Mouse (Mus musculus): ENCODE results near the gene Magoh. TPM values are rescaled to one million over a fixed set of nuclear protein-coding genes. Genes with fewer than 3 reads are reported as not detected.

Gene Magoh
- total and polyA plus RNA-seq, 3 experiments = 165 to 369 (median 217) TPM

DNA sequence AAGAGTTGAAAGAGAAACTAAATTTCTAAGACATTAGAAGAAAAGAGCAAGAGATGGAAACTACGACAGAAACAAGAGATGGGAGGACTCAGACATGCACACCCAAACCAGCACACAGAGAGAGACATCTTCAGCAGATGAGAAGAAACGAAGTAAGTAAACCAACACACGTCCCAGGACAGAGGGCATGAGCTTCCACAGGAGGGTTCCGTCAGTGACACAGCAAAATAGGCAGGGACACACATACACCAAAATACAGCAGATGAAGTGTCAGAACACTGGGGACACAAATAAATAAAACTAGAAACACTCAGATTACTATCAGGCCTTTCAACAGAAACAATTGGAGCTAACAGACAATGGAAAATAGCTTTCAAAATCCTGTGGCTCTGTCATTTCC, 30.5 kb downstream of the Magoh start (continued):
- no peak for TF ChIP-seq UBTF (IDR thresholded peaks at IDR 0.05; ENCODE audit: low read depth, low read length)

DNA sequence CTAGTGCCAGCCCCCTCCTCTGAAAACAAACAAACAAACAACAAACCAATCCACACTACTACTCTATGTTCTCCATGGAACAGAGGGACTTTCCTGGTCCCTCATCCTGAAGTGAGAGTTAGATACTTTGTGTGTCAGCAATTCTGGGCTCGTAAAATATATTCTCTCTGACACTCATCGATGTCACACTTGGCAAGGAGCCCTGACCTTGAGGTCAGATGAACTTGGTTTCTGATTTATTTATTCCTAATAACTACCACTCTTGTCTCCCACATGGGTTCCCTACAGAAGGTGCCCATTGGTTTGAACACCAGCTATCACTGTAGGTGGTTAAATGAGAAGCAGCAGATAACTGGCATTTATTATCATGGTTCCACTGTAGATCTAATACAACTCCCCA, 40.8 kb downstream of the Magoh start:
- no peak for TF ChIP-seq CTCF (conservative IDR thresholded peaks at IDR 0.05 in 1 of 2, IDR thresholded peaks at IDR 0.05 in 1 of 2; ENCODE audit: low read depth in 2 of 2, low read length in 2 of 2)
- TF ChIP-seq GABPA (IDR thresholded peaks at IDR 0.05; ENCODE audit: insufficient replicate concordance, low read depth, low read length) = no peak
- TF ChIP-seq EP300 (IDR thresholded peaks at IDR 0.05; ENCODE audit: low read length) = no peak
- no peak for TF ChIP-seq NELFE (IDR thresholded peaks at IDR 0.05; ENCODE audit: low read depth, low read length)
- no peak for TF ChIP-seq TCF12 (IDR thresholded peaks at IDR 0.05; ENCODE audit: low read depth, low read length)
- TF ChIP-seq MAFK (IDR thresholded peaks at IDR 0.05; ENCODE audit: insufficient replicate concordance, low read length) = no peak
- no peak for TF ChIP-seq NRF1 (IDR thresholded peaks at IDR 0.05; ENCODE audit: low read depth, low read length)
- no peak for TF ChIP-seq PAX5 (IDR thresholded peaks at IDR 0.05; ENCODE audit: low read length)
- TF ChIP-seq MXI1 (IDR thresholded peaks at IDR 0.05; ENCODE audit: low read depth, low read length) = no peak
- no peak for TF ChIP-seq MEF2A (IDR thresholded peaks at IDR 0.05; ENCODE audit: borderline replicate concordance, low read depth, low read length)
- TF ChIP-seq RAD21 (IDR thresholded peaks at IDR 0.05; ENCODE audit: low read depth, low read length) = no peak
- TF ChIP-seq TBP (conservative IDR thresholded peaks at IDR 0.05; ENCODE audit: low read depth, low read length) = no peak
- TF ChIP-seq E2F4 (IDR thresholded peaks at IDR 0.05; ENCODE audit: insufficient replicate concordance, low read depth, low read length) = no peak
- TF ChIP-seq ZMIZ1 (IDR thresholded peaks at IDR 0.05; ENCODE audit: low read depth, low read length) = no peak
- TF ChIP-seq CHD1 (IDR thresholded peaks at IDR 0.05; ENCODE audit: low read depth, low read length) = no peak
- no peak for TF ChIP-seq MAX (IDR thresholded peaks at IDR 0.05; ENCODE audit: low read length)
- no peak for TF ChIP-seq POLR2AphosphoS2 (IDR thresholded peaks at IDR 0.05; ENCODE audit: low read depth, low read length)
- TF ChIP-seq ZKSCAN1 (IDR thresholded peaks at IDR 0.05; ENCODE audit: borderline replicate concordance, low read depth, low read length) = no peak
- no peak for TF ChIP-seq MAZ (IDR thresholded peaks at IDR 0.05; ENCODE audit: low read depth, low read length)
- Histone ChIP-seq H3K9ac (ENCODE audit: insufficient read depth, low read depth) (no peak overlapping the region), H3K4me2 (ENCODE audit: insufficient read depth, low read depth, poor library complexity, severe bottlenecking) (no peak overlapping the region), H3K27me3 (replicated peaks) (peaks cover 2% of the 10 kb centered on the region), H3K79me2 (replicated peaks; ENCODE audit: control insufficient read depth, extremely low read depth, insufficient read depth, poor library complexity, severe bottlenecking) (no peaks in the 10 kb centered on the region), H3K36me3 (replicated peaks in 1 of 2; ENCODE audit: control insufficient read depth in 1 of 2, insufficient read depth in 1 of 2, low read length in 1 of 2) (peaks cover 0 to 7% of the 10 kb centered on the region in 2 experiments), H3K9me3 (replicated peaks; ENCODE audit: low read length) (no peaks in the 10 kb centered on the region), H3K4me3 (replicated peaks in 1 of 3; ENCODE audit: low read depth in 2 of 3, low read length in 2 of 3, poor library complexity in 1 of 3) (no peak overlapping the region), H3K27ac (ENCODE audit: insufficient read depth, low read depth) (no peak overlapping the region), H3K4me1 (ENCODE audit: control insufficient read depth in 1 of 2, insufficient read depth in 2 of 2) (peaks cover 7 to 11% of the 10 kb centered on the region in 2 experiments)
- dilution Hi-C loops (cut with MboI; ENCODE audit: extremely low pct_ligation_motif_present, extremely low pct_unique_long_range_greater_than_20kb, low sequenced_read_pairs) (no loop called here), in situ Hi-C loops (cut with MboI; ENCODE audit: low pct_ligation_motif_present, low pct_unique_long_range_greater_than_20kb, low sequenced_read_pairs) (no loop called here)
- no peak for DNase-seq (ENCODE audit: extremely low read depth)
